Mouse (Mus musculus): ENCODE results near the gene Pxn.
"Not testable (repeated sequence)": the region's sequence is repeated elsewhere in the genome, so short reads cannot be mapped to it uniquely, and the experiment has no call there.

Pxn gene

DNA sequence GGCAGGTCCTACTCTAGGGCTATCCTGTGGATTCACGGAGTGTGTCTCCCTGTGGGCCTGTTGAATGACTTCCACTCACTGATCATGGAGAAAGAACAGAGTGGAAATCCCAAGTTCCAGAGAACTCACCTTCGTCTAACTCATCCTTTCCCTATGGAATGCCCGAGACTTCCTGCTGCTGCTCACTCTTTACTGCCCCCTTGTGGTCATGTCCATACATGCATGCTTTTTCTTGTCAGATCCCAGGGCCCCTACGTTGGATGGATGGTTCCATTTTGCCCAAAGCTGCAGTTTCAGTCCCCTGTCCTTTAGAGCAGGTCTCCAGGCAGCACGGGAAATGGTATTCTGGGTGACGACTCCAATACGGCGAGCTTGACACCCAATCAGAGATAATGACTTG is 49.7 kb downstream of the Pxn start:
- peak; percentile 86 for DNase-seq

DNA sequence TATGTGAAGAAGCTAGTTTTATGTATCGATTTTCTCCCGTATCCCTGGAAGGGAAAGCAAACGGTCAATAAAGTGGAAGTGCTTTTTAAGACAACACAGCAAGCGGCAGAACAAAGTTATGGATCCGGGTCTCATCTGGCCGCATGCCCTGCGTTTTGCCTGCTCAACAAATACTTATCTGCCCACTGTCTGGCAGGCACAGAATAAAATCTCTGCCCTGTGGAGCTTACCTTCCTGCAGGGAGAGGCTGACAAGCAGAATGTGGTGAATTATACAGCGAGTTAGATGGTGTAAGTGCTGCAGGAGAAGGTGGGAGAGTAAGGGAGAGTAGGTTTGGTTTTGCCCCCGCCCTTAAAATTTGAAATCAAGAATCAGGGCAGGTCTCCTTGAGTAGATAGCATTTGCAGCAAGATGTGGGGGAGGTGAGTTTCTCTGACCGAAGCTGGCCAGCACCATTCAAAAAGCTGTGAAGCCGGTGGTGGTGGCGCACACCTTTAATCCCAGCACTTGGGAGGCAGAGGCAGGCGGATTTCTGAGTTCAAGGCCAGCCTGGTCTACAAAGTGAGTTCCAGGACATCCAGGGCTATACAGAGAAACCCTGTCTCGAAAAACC is 51.8 kb downstream of the Pxn start:
- DNase-seq: no peak

DNA sequence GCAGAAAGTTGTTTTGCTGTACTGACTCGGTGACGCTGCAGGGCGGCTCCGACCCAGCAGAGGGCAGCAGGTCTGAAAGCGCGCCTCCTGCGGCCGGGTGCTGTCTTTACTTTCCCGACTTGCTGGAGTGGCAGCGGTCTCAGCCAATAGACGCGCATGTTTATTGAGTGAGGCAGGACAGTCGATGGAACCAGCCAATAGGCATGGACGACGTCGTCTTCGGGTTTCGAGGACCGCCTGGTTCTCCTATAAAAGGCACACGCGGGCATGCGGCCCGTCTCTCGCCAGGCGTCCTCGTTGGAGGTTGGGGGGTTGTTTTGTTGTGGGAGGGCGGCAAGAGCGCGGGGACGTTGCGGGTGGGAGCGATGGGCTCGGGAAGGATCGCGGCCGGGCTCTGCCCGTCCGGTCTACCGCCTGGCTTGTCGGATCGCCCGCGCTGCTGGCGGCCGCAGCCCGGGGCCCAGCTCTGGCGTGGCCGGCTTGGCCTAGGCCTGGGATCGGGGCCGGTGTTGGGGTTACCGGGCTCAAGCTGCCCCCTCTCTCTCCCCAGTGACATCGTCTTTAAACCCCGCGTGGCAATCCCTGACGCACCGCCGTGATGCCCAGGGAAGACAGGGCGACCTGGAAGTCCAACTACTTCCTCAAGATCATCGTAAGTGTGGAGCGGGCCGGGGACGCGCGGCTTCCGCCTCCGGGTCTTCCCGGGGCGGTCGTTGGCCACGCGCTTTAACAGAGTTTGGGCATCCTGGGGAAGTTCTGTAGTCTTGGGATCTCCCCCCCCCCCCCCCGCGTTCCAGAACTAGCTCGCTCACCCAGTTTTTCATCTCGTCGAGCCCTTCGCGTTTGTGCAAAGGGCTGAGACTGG is 53.0 kb downstream of the Pxn start, which contains the start of gene Rplp0:
TSS of gene Rplp0 (plus strand) at position 231 of the 865 bp plus-strand sequence.
- peak; percentile 100 for DNase-seq

DNA sequence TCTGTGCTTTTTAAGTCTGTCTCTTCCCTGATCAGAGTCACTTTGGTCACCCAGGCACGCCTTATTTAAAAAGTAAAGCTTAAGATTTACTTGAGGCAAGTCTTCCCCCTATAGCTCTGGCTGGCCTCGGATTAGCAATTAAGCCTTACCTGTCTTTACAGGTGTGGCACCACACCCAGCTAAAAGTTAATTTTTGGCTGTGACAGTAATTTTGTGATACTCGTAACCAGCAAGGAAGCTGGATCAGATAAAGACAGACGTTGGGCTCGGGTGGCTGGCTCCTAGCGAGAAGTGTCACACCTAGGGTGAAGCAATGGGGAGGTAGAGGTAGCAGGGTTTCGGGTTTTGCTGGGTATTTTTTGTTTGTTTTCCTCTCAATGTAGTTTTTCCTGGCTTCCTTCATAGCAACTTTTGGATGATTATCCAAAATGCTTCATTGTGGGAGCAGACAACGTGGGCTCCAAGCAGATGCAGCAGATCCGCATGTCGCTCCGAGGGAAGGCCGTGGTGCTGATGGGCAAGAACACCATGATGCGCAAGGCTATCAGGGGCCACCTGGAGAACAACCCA is 53.9 kb downstream of the Pxn start:
- DNase-seq: no peak

DNA sequence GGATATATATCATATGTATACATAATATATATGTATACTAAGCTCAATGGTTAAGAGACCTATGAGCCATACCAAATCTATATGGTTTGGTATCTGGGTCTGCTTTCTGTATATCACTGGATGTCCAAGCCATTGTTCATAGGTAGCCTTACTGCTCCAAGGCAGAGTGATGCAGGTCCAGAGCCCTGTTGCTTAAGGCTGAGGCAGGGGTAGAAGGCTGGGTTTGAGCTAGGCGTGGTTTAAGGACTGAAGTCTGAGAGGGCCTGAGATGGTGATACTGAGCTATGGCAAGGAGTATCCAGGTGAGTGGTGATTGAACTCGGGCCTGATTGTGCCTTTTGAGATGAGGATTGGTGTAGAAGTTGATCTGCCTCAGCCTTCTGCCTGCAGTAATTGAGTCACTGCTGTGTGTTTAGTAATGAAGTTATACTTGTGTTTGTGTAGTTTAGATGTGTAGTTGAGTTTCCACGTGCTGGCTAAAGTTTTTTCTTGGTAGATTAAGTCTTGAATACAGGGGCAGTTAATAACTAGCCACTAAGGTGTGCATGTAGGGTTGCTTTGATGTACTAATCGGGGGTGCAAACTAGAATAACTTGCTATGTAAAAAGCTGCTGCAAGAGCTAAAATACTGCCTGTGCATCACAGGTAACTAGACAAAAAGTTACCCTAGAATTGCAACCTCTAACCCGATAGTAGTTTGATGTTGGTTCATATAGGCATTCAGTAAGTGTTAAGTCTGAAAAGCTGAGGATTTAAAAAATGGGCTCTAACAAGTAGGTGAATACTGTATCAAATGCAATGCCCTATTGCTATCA is 57.5 kb downstream of the Pxn start:
- no peak for DNase-seq

GRCm38 (mm10) chr5:115564737-115565393 is 58.4 kb downstream of the Pxn start, which contains the start of gene Gcn1l1:
Gene Gcn1l1 (plus strand): TSS chr5:115565254.
- peak; percentile 78 for DNase-seq

GRCm38 (mm10) chr5:115565403-115565802 is 58.9 kb downstream of the Pxn start:
- DNase-seq: no peak

GRCm38 (mm10) chr5:115568681-115569080 is 62.2 kb downstream of the Pxn start:
- no peak for DNase-seq

DNA sequence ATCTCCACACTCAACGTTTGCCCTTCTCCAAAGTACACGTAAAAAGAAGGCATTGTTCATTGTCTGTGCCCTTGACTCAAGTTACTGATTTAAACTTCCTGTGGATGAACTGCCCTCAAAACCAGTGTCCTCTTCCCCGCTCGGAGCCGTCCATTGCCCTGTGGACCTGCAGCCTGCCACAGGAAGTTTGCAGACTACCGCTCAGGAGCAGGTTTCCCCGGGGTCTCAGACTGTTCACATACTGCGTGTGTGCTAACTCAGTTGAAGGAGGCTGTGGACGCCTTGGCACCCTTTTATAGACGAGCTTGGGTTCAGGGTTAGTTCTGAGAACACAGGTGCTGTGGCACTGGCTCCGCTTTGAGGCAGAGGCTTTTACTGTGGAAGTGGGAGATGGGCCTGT is 62.8 kb downstream of the Pxn start:
- no peak for DNase-seq

DNA sequence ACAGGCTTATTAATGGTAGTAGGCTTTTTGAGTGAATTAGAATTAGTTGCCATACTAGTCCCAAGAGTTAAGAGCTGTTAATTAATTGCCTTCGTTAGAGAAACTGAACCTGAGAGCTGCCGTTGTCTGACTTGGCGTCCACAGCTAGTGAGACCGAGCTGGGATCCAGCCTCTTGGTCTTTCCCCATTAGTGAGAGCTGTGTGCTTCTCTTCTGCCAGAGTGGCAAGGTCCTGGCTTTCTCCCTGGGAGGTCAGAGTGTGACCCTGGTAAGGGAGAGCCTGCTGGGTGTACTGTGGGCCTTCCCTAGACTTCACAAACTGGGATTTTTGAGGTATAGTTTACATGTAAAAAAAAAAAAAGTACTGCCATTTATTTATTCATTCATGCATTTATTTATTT is 63.2 kb downstream of the Pxn start:
- DNase-seq: no peak

DNA sequence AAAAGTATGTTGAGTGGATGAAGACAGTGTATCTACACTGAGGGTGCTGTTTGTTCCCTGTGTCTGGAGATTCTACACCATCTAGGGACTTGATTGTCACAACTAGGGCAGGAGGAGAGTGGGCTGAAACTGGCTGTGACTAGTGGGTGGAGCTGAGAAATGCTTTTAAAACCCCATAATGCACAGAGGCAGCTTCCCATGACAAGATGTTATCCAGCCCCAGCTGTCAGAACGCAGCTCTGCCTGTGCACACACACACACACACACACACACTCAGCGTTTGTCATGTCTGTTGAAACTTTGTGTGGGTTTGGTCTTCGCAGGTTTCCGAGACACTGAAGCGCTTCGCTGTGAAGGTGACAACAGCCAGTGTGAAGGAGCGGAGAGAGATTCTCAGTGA is 64.6 kb downstream of the Pxn start:
- no peak for DNase-seq

DNA sequence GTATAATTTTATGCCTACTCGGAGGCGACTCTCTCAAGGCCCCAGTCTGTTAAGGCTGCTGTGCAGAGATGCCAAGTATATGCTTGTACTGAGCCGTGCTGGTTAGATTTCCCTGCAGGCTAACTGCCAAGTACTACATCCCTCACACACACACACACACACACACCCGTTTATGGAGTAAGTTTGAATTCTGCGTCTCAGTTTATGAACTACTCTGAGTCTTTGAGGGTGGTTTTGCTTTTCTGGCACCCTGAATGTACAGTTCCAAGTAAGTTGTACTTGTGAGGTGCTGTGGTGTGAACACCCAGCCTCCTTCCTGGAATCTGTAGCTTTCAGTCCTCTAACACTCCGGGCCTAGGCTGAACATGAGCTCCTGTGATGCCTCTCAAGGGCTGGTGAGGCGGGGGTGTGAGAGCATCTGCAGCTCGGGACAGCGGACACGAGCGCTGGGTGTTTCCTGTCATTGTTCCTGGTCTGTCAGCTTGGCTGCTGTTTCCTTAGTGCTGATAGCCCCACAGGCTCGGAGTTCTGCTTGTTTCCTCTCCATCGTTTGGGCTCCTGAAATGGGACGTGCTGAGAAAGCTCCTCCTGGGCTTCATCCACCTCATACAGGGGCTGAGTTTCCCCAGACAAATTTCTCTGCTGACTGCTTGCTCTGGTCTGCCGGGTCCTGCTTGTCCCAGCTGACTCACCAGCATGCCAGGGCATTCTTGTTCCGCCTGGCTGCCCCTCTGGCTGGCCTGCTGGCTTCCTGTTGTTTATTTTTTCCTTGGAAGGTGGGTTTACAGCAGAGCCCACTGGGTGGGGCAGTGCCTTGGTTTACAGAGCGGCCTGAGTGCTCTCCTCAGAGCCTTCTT is 66.4 kb downstream of the Pxn start:
- DNase-seq: peak; percentile 58

GRCm38 (mm10) chr5:115574992-115575391 is 68.5 kb downstream of the Pxn start:
- DNase-seq: peak; percentile 31

GRCm38 (mm10) chr5:115577686-115578085 is 71.2 kb downstream of the Pxn start:
- not testable (repeated sequence) for DNase-seq

DNA sequence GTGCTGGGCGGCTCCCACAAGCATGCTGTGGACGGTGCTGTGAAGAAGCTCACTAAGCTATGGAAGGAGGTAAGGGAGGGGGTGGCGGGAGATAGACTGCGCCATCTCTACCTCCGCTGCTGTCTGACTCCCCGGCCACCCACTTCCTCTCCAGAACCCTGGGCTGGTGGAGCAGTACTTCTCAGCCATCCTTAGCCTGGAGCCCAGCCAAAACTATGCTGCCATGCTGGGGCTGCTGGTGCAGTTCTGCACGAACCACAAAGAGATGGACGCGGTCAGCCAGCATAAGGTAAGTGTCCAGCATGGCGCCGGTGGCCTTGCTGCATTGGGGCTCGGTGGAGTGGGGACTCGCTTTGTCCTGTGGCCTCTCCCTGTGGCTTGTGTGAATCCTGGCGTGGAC is 72.4 kb downstream of the Pxn start:
- no peak for DNase-seq

GRCm38 (mm10) chr5:115579363-115579762 is 72.9 kb downstream of the Pxn start:
- no peak for DNase-seq

- DNase-seq: no peak
Measured at GRCm38 (mm10) chr5:115580229-115581001, 73.9 kb downstream of the Pxn start.

DNA sequence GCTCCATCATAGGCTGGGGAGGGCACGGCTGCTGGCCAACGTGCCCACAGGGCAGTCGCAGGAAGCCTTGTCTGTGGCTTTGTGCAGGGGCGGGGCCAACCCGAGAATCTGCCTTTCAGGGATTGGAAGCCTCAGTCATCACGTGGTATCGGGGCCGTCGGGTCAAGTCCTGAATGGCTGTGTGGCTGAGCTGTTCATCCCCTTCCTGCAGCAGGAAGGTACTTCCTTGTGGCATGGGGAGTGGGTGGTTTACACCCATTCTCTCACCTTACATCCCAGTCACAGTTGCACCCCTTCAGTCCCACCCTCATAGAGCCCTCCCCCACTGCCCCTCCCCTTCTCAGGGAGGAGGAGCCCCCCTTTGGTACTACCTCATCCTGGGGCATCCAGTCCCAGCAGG is 75.2 kb downstream of the Pxn start:
- DNase-seq: no peak

- no peak for DNase-seq
Measured at GRCm38 (mm10) chr5:115585616-115586015, 79.1 kb downstream of the Pxn start.

GRCm38 (mm10) chr5:115586166-115586565 is 79.7 kb downstream of the Pxn start:
- no peak for DNase-seq

DNA sequence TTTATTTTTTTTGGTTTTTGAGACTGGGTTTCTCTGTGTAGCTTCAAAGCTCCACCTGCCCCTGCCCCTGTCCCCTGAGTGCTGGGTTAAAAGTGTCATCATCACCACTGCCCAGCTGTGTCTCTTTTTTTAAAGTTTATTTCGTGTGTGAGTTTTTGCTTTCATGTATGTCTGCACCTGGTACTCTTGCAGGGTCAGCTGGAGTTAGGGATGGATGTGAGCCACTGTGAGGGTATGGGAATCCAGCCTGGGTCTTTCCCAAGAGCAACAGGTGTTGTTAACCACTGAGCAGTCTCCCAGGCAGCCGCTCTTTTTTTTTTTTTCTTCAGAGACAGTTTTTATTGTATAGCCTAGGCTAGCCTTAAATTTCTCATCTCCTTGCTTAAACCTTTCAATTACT is 80.3 kb downstream of the Pxn start:
- no peak for DNase-seq

All from lung, postnatal 14 days (tissue).